Mouse (Mus musculus) stomach, embryonic 16.5 days (tissue): ENCODE results near the gene Slitrk6. TPM values are rescaled to one million over a fixed set of nuclear protein-coding genes. Genes with fewer than 3 reads are reported as not detected.

Experiments used
- ATAC-seq: fragments of 200-750 bp; cut with Nextera tagmentation; 2 replicates; pipeline ENCODE4 v1.8.0; 2017; ENCODE audit warnings: moderate number of reproducible peaks, moderate TSS enrichment; ENCODE audit not compliant: insufficient read depth, low FRiP score
- H3K27ac ChIP-seq: fragments of 300-500 bp; sonication (generic); 2 replicates; pipeline ENCODE4 v1.5.1; 2014; ENCODE audit warnings: low read length
- H3K27me3 ChIP-seq: fragments of 300-500 bp; sonication (generic); 2 replicates; pipeline ENCODE4 v1.6.1; 2014; ENCODE audit warnings: low read length, control low read depth, mixed read lengths; ENCODE audit not compliant: control insufficient read depth, insufficient read depth
- H3K36me3 ChIP-seq: fragments of 300-500 bp; sonication (generic); 2 replicates; pipeline ENCODE4 v1.6.1; 2014; ENCODE audit warnings: low read length; ENCODE audit not compliant: control insufficient read depth, insufficient read depth
- H3K4me1 ChIP-seq: fragments of 300-500 bp; sonication (generic); 2 replicates; pipeline ENCODE4 v1.6.1; 2014; ENCODE audit warnings: low read length, control low read depth, mixed read lengths; ENCODE audit not compliant: control insufficient read depth, insufficient read depth
- H3K4me2 ChIP-seq: fragments of 300-500 bp; sonication (generic); 2 replicates; pipeline ENCODE4 v1.6.1; 2014; ENCODE audit warnings: low read depth, low read length, mixed read lengths
- H3K4me3 ChIP-seq: fragments of 300-500 bp; sonication (generic); replicated peaks from 2 replicates; pipeline ENCODE4 v1.5.1; 2014; ENCODE audit warnings: mild to moderate bottlenecking, low read length
- H3K9ac ChIP-seq: fragments of 300-500 bp; sonication (generic); 2 replicates; pipeline ENCODE4 v1.6.1; 2014; ENCODE audit warnings: low read length
- H3K9me3 ChIP-seq: fragments of 300-500 bp; sonication (generic); replicated peaks from 2 replicates; pipeline ENCODE4 v1.6.1; 2016; ENCODE audit warnings: low read length, control low read depth; ENCODE audit not compliant: control insufficient read depth
- WGBS: fragments of 180-500 bp; shearing (Covaris S2); extraction: QIAGEN DNeasy Blood & Tissue Kit; methylation state at CpG from one replicate; pipeline ENCODE4 v1.1.7; 2014; 5-methylcytosine and 5-hydroxymethylcytosine counted together
- polyA plus RNA-seq: library from polyadenylated mRNA; unstranded; fragments of >200 nt; fragmentation: Nextera tagmentation; extraction: Ambion mirVana; gene quantifications from 2 replicates; pipeline ENCODE4 v1.2.1, GENCODE M21; 2015

Slitrk6 gene
- polyA plus RNA-seq, 1 experiment from 2014 or later = 33.2 TPM

GRCm38 (mm10) chr14:110724026-110724576 lies 30.8 kb downstream of the Slitrk6 start:
- no peaks in the 10 kb centered on the region for H3K9me3 ChIP-seq
- no peaks in the 10 kb centered on the region for H3K36me3 ChIP-seq
- no peaks in the 10 kb centered on the region for H3K4me1 ChIP-seq
- H3K4me2 ChIP-seq = no peak overlapping the region
- H3K27me3 ChIP-seq = no peaks in the 10 kb centered on the region
- H3K4me3 ChIP-seq = no peak overlapping the region
- ATAC-seq = no peak
- 27% methylated on average over 2 of the region's 2 CpGs for WGBS
- H3K27ac ChIP-seq = no peak overlapping the region
- no peak overlapping the region for H3K9ac ChIP-seq
